Mouse (Mus musculus): Measurements from ENCODE around the gene Olfr661.

Olfr661 gene

DNA sequence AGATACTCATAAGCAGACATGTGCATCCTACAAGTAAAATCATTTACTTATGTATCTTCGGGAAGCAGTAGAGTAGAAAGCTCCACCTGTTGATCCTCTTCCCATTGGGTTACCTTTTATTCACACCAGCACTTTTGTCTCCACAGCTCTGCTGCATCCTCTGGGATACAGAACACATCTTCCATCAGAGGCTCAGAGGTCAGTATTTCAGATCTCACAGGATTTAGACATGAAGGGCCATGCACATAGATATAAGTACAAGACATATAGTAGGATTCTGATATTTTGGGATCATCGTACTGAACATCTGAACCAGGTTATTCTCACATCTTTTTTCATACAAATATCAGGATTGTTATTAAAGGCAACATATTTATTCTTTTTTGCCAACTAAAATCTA is at the start of gene Olfr661:
Gene Olfr661 (plus strand): TSS at position 301 of the 400 bp plus-strand sequence.
- DNase-seq: no peak

GRCm38 (mm10) chr7:104646841-104647482 is 39.3 kb upstream of the Olfr661 start, which contains the start of gene Olfr658:
Gene Olfr658 (minus strand): TSS chr7:104647305.
- DNase-seq: peak; percentile 9 to 38

DNA sequence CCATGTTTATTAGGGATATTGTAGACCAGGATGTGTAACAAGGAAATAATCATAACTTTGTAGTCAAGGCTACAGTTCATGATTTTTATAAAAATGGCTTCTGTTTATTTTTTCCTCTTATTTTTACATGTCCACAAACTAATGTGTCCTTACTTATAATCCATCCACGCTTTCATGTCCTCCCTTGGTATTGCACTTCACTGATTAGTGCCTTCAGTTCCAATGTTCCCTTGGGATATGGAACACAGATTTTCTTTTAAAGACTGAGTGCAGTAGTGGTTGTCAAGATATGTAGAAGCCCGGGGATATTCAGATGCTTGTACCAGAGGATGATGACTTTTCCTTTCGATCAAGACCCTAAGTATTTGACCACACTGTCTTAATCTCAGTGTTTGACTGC is 19.8 kb upstream of the Olfr661 start, which contains the start of gene Olfr659:
Gene Olfr659 (plus strand): TSS at position 301 of the 400 bp plus-strand sequence.
- DNase-seq: no peak

Data from kidney, adult 8-10 months (tissue).